Mouse (Mus musculus) cerebellum, adult 2 months (tissue): ENCODE measurements around the gene Vmn1r222. TPM values are rescaled to one million over a fixed set of nuclear protein-coding genes. Genes with fewer than 3 reads are reported as not detected.
"Not testable (repeated sequence)": the region's sequence is repeated elsewhere in the genome, so short reads cannot be mapped to it uniquely, and the experiment has no call there.

ENCODE experiments used
- DNase-seq, 2 experiments: peaks; one replicate each; pipeline ENCODE4 v3.0.0; 2021
- H3K27ac ChIP-seq: fragments of 200-500 bp; 2 replicates; pipeline ENCODE4 v1.5.1; 2012; ENCODE audit warnings: low read length, control low read depth, inconsistent platforms; ENCODE audit not compliant: insufficient read depth
- H3K27me3 ChIP-seq: fragments of 200-500 bp; 2 replicates; pipeline ENCODE4 v1.6.1; 2012; ENCODE audit warnings: inconsistent platforms, mild to moderate bottlenecking, low read length, moderate library complexity; ENCODE audit not compliant: control insufficient read depth, insufficient read depth
- H3K4me1 ChIP-seq: fragments of 200-500 bp; 2 replicates; pipeline ENCODE4 v1.6.1; 2011; ENCODE audit warnings: low read length; ENCODE audit not compliant: control insufficient read depth, insufficient read depth
- H3K4me3 ChIP-seq: fragments of 200-500 bp; replicated peaks from 2 replicates; pipeline ENCODE3; 2011; ENCODE audit warnings: mild to moderate bottlenecking, low read depth, low read length, control low read depth; ENCODE audit not compliant: insufficient read depth
- CTCF ChIP-seq: fragments of 200-500 bp; IDR thresholded peaks from 2 replicates; pipeline ENCODE4 v1.5.1; 2011; ENCODE audit warnings: low read depth, mild to moderate bottlenecking, control low read depth, low read length, moderate library complexity, borderline replicate concordance; ENCODE audit not compliant: insufficient read depth
- POLR2A ChIP-seq: fragments of 200-500 bp; IDR thresholded peaks from 2 replicates; pipeline ENCODE4 v1.6.1; 2011; ENCODE audit warnings: low read length, control low read depth, borderline replicate concordance; ENCODE audit not compliant: insufficient read depth
- WGBS: fragments of 180-500 bp; shearing (Covaris S2); methylation state at CpG from one replicate; pipeline ENCODE4 v1.1.7; 2018; 5-methylcytosine and 5-hydroxymethylcytosine counted together
- polyA plus RNA-seq: library from polyadenylated mRNA; depleted of rRNA; stranded (reverse); fragments of >200 nt; gene quantifications from 2 replicates; pipeline ENCODE4 v1.2.3, GENCODE M21; 2012; rRNA removed

Vmn1r222 gene
- polyA plus RNA-seq, 1 experiment = not detected

- H3K27ac ChIP-seq = no peak overlapping the region
- H3K4me1 ChIP-seq = no peaks in the 10 kb centered on the region
- H3K27me3 ChIP-seq = no peaks in the 10 kb centered on the region
- 91% methylated on average over 2 of the region's 2 CpGs for WGBS
- no peak for TF ChIP-seq CTCF
- TF ChIP-seq POLR2A = no peak
- no peak for DNase-seq
- no peak overlapping the region for H3K4me3 ChIP-seq
Measured at GRCm38 (mm10) chr13:23258546-23259048, 22.9 kb upstream of the Vmn1r222 start.

DNA sequence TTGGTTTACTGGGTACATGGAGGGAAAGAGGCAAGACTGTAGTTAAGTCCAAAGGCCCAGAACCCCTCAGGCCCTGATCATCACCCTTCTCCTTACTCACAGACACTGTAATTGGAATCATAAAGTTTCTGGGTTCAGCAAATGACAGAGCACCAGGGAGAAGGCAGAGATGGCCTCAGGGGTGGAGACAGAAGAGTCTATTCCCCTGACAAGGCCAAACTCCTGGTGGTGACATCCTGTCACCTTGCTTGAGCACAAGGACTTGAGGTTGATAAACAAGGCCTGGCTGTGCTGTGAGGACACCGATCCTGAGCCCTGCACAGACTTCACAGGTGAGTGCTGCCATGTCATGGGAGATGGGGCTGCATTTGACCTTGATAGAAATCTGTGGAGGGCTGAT is 11.1 kb upstream of the Vmn1r222 start, which contains the start of gene Vmn1r223:
Gene Vmn1r223, plus strand, starts transcription at position 301 of the 400 bp plus-strand sequence.
- not testable (repeated sequence) for H3K4me1 ChIP-seq, H3K27ac ChIP-seq, H3K4me3 ChIP-seq, DNase-seq, H3K27me3 ChIP-seq
- WGBS = 78% methylated on average over 1 of the region's 1 CpGs

DNA sequence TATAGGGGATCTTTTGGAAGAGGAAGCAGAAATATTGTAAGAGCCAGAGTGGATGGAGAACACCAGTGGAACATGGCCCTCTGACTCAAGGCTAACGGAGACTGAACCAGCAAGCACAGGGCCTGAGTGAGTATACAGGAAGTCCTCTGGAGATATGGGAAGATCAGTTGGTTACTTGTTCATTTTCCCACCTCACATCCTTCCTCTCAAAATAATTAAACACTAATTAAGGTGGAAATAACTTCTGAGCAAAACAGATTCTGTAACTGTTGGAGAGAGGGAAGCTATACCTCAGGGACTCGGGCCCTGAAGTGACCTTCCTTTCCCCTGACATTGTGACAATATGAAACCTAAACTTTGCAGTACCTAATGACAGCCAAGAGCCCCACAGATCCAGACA is 21.9 kb downstream of the Vmn1r222 start, which contains the start of gene Vmn1r221:
Gene Vmn1r221, plus strand, starts transcription at position 301 of the 400 bp plus-strand sequence.
- DNase-seq, H3K27ac ChIP-seq, H3K4me3 ChIP-seq, H3K27me3 ChIP-seq, H3K4me1 ChIP-seq: not testable (repeated sequence)
- WGBS = 95% methylated on average over 2 of the region's 2 CpGs

GRCm38 (mm10) chr13:23203885-23204284 is 31.9 kb downstream of the Vmn1r222 start:
- not testable (repeated sequence) for H3K27ac ChIP-seq, H3K4me1 ChIP-seq, H3K4me3 ChIP-seq, H3K27me3 ChIP-seq, DNase-seq
- WGBS = 82% methylated on average over 1 of the region's 1 CpGs

- no peaks in the 10 kb centered on the region for H3K4me1 ChIP-seq
- H3K4me3 ChIP-seq = no peak within 1 kb of the TSS
- 84% methylated on average over 2 of the region's 2 CpGs for WGBS
- H3K27ac ChIP-seq = no peak within 1 kb of the TSS
- DNase-seq = no peak
- H3K27me3 ChIP-seq = no peaks in the 10 kb centered on the region
- TF ChIP-seq CTCF (no peak), POLR2A (no peak)
Measured at GRCm38 (mm10) chr13:23187875-23188274, 47.9 kb downstream of the Vmn1r222 start, which contains the start of gene Vmn1r220. Gene Vmn1r220, minus strand, starts transcription at chr13:23187975.

Other genes with a start within 250 kb of the Vmn1r222 start
- not detected in 2 replicates for gene Vmn1r213, start 228.3 kb downstream of the Vmn1r222 start, polyA plus RNA-seq
- gene Vmn1r214, start 205.5 kb downstream of the Vmn1r222 start, polyA plus RNA-seq = not detected in 2 replicates
- not detected in 2 replicates for gene Vmn1r215, start 167.9 kb downstream of the Vmn1r222 start, polyA plus RNA-seq
- gene Vmn1r217, start 117.7 kb downstream of the Vmn1r222 start, polyA plus RNA-seq = not detected in 2 replicates
- gene Vmn1r218, start 102.8 kb downstream of the Vmn1r222 start, polyA plus RNA-seq = not detected in 2 replicates
- gene Vmn1r219, start 76.6 kb downstream of the Vmn1r222 start, polyA plus RNA-seq = not detected in 2 replicates
- gene Vmn1r220, start 48.0 kb downstream of the Vmn1r222 start, polyA plus RNA-seq = not detected in 2 replicates
- gene Vmn1r221, start 21.8 kb downstream of the Vmn1r222 start, polyA plus RNA-seq = not detected in 2 replicates
- not detected in 2 replicates for gene Vmn1r223, start 11.2 kb upstream of the Vmn1r222 start, polyA plus RNA-seq
- gene Zfp322a, start 133.3 kb upstream of the Vmn1r222 start, polyA plus RNA-seq = 14.6 and 16.0 TPM in 2 replicates
- gene Abt1, start 187.9 kb upstream of the Vmn1r222 start, polyA plus RNA-seq = 9.8 and 10.7 TPM in 2 replicates
- gene Btn1a1, start 230.0 kb upstream of the Vmn1r222 start, polyA plus RNA-seq = 0.21 and 0.32 TPM in 2 replicates